Mouse (Mus musculus) bone marrow macrophage, adult 2 months (primary cell): Measurements from ENCODE around the gene Ror1. TPM values are rescaled to one million over a fixed set of nuclear protein-coding genes. Genes with fewer than 3 reads are reported as not detected.

Source experiments
- H3K27ac ChIP-seq: 2 replicates; pipeline ENCODE4 v1.5.1; 2012; ENCODE audit warnings: low read depth, low read length; ENCODE audit not compliant: insufficient read depth
- H3K4me1 ChIP-seq: 2 replicates; pipeline ENCODE4 v1.6.1; 2012; ENCODE audit warnings: low read length; ENCODE audit not compliant: control insufficient read depth, insufficient read depth
- H3K4me3 ChIP-seq: 2 replicates; pipeline ENCODE4 v1.5.1; 2012; ENCODE audit warnings: mild to moderate bottlenecking, low read length, moderate library complexity; ENCODE audit not compliant: insufficient read depth
- CTCF ChIP-seq: IDR thresholded peaks from 2 replicates; pipeline ENCODE4 v1.5.1; 2012; ENCODE audit warnings: low read depth, mild to moderate bottlenecking, low read length, moderate library complexity
- POLR2A ChIP-seq: IDR thresholded peaks from 2 replicates; pipeline ENCODE4 v1.6.1; 2012; ENCODE audit warnings: mild to moderate bottlenecking, low read depth, low read length, borderline replicate concordance
- polyA plus RNA-seq: library from polyadenylated mRNA; stranded (reverse); fragments of >200 nt; gene quantifications from 2 replicates; pipeline ENCODE4 v1.2.4, GENCODE M21; 2012; ENCODE audit not compliant: missing spikeins, insufficient read depth, insufficient read length

The Ror1 gene
- polyA plus RNA-seq, 1 experiment: not detected

- no peaks in the 10 kb centered on the region for H3K4me1 ChIP-seq
- TF ChIP-seq CTCF: no peak
- TF ChIP-seq POLR2A: no peak
- H3K4me3 ChIP-seq: no peak overlapping the region
- no peak overlapping the region for H3K27ac ChIP-seq
These were observed 316.4 kb downstream of the Ror1 start for GRCm38 (mm10) chr4:100411841-100412539.

DNA sequence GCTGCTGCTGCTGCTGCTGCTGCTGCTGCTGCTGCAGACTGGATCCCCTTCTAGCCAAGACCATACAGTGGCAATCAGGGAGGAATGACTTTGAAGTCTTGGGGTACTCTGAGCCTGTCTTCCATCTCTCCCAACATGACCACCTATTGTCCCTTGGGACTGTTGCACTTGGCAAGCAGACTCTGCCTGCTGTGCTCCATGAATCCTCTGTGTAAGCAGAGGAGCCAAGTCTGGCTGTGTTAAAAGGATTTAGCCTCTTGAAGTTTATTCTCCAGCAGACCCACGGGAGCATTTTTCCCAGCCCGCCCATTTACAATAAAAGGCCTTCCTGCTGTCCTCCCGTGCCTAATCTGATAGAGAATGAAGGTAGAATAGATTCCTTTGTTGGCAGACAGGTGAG lies 327.2 kb downstream of the Ror1 start:
- TF ChIP-seq POLR2A (no peak), CTCF (no peak)
- no peaks in the 10 kb centered on the region for H3K4me1 ChIP-seq
- no peak overlapping the region for H3K4me3 ChIP-seq
- H3K27ac ChIP-seq: no peak overlapping the region

DNA sequence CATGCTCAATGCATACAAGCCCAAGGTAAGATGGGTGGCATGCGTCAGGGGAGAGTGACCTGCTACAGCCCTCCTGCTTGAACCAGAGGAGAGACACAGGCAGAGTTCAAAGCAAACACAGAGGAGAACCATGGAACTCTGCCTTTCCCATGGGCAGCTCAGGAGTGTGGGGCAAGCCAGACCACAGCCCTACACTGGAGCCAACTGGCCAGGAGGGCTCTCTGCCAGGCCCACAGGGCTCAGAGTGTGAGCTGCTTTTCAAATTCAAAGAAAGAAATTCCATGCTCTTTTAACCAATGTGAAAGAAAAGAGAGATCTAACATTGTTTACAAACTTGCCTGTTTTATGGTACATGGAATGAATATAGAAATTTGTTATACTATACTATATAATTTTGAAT lies 330.5 kb downstream of the Ror1 start:
- Histone ChIP-seq H3K27ac (no peak overlapping the region), H3K4me3 (no peak overlapping the region), H3K4me1 (no peaks in the 10 kb centered on the region)
- TF ChIP-seq POLR2A (no peak), CTCF (no peak)

- Histone ChIP-seq H3K4me1 (no peaks in the 10 kb centered on the region), H3K4me3 (no peak overlapping the region)
These were observed 333.8 kb downstream of the Ror1 start for GRCm38 (mm10) chr4:100429371-100429900.

DNA sequence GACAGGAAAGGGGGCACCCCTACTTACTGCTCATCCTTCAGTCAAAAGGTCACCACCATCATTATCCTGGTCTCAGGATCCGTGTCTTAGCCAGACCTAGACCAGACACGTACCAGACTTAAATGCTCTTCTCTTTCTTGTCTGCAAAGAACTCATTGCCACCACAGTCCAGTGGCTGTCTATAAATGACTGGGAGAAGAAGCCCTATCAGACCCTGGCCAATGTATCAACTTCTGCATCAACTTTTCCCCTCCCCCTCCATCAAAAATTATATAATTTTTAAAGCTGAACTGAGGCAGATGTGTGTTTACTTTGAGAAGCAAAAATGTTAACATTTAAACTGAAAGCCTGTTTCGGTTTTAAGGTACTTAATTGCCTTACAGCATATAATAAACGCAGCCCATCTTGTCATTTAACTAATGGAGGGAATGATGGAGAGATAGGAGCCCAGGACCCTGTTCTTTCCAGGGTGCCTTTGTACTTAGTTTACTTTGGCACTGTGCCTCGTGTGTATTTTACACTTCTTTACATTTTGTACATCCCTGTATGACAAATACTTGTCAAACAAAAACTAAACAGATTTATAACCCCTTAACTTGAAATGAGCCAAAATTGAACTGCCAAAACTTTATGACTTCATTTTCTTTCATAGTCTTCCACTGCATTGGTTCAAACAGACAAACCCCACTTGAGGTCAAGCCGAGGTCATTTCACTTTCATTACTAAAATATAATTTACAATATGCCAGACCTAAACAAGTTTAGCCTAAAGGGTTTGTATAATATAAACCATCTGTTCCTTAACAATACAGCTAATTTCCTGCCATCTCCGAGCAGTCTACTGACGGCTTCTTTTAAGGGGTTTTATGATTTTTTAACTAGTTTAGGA lies 339.9 kb downstream of the Ror1 start:
- Histone ChIP-seq H3K4me1 (no peaks in the 10 kb centered on the region), H3K4me3 (no peak overlapping the region), H3K27ac (no peak overlapping the region)
- no peak for TF ChIP-seq CTCF
- TF ChIP-seq POLR2A: no peak

More at GRCm38 (mm10) chr4:100429371-100429900, 333.8 kb downstream of the Ror1 start:
- no peak for TF ChIP-seq POLR2A
- no peak for TF ChIP-seq CTCF
- no peak overlapping the region for H3K27ac ChIP-seq

- Histone ChIP-seq H3K4me1 (no peaks in the 10 kb centered on the region), H3K27ac (no peak overlapping the region), H3K4me3 (no peak overlapping the region)
- TF ChIP-seq CTCF (no peak), POLR2A (no peak)
These were observed 340.6 kb downstream of the Ror1 start for GRCm38 (mm10) chr4:100436169-100436547.

GRCm38 (mm10) chr4:100446897-100447296 lies 351.3 kb downstream of the Ror1 start:
- Histone ChIP-seq H3K4me1 (no peaks in the 10 kb centered on the region), H3K4me3 (no peak overlapping the region), H3K27ac (no peak overlapping the region)
- TF ChIP-seq CTCF (no peak), POLR2A (no peak)

- H3K4me3 ChIP-seq: no peak overlapping the region
- no peaks in the 10 kb centered on the region for H3K4me1 ChIP-seq
- no peak overlapping the region for H3K27ac ChIP-seq
- no peak for TF ChIP-seq POLR2A
- TF ChIP-seq CTCF: no peak
These were observed 367.0 kb downstream of the Ror1 start for GRCm38 (mm10) chr4:100462493-100463120.

DNA sequence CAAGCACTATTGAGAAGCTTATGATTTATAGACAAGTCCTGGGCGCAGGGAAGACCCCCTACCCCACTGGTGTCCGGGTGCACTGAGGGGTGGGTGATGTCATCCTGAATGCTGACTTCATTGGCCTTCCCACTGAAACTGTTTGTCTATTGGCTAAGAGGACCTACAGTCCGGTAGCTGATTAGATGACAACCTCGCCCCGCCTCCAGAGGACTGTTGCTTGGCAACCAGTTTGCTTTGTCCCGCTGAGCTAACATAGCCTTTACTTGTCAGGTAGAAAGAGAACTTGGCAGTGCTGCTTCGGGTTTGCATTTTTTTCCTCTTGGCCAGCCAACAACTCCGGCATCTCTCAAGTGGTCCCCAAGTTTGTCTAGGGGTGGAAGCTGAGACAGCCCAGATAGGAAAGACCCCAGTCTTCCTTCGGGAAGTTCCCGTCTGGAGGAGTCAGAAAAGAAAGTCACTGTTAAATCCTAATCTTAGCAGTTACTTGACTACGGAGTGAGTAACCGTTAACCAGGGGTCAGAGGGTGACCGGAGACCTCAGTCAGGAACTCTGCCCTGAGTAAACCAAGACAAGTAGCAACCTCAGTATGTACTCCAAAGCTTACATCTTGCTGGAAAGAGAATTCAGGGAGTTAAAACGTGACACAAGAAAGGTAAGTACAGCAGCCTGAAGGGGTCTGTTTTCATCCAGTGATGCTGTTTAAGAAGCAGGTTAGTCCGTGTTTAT lies 383.2 kb downstream of the Ror1 start, which contains the start of gene Ube2u:
TSS of gene Ube2u (plus strand) at position 258 of the 730 bp plus-strand sequence.
- Histone ChIP-seq H3K4me1 (no peaks in the 10 kb centered on the region), H3K27ac (no peak within 1 kb of the TSS), H3K4me3 (no peak within 1 kb of the TSS)
- TF ChIP-seq CTCF: no peak
- TF ChIP-seq POLR2A: no peak
